Mouse (Mus musculus) neutrophil, adult 5-6 weeks (primary cell): ENCODE measurements around the gene Vmn2r35. TPM values are rescaled to one million over a fixed set of nuclear protein-coding genes. Genes with fewer than 3 reads are reported as not detected.
"Not testable (repeated sequence)": the region's sequence is repeated elsewhere in the genome, so short reads cannot be mapped to it uniquely, and the experiment has no call there.

ENCODE experiments used
- ATAC-seq: fragments of 151-379, 151-347 bp; 2 replicates; pipeline ENCODE4 v1.8.0; 2017; ENCODE audit warnings: mild to moderate bottlenecking, moderate TSS enrichment; ENCODE audit not compliant: insufficient number of reproducible peaks, poor library complexity, low FRiP score, severe bottlenecking; ENCODE audit errors: extremely low read depth
- total RNA-seq: library from RNA; stranded (forward); fragments of 200-1000 nt; gene quantifications from 2 replicates; pipeline ENCODE4 v1.2.3, GENCODE M21; 2017

Gene Vmn2r35
- not detected in 2 replicates for total RNA-seq

DNA sequence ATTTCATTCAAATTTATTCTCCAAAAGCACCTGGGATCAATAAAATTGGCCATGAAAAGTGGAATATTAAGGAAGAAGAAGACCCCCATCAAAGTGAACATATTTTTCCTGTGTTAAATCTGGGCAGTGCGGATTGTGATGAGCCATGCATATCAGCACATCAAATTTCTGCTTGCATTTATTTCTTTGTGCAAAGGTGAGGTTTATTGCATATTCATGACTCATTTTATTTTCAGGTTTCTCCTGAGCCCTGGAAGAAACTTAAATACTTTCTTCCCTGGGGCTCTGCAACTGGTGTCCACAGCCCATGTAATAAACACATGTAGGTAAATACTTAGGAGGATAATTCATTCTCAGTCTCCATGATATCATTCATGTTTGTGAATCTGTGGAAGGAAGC lies at the start of gene Vmn2r35:
Vmn2r35 (minus strand) TSS at position 101 of the 400 bp plus-strand sequence.
- not testable (repeated sequence) for ATAC-seq

GRCm38 (mm10) chr7:7794196-7794595 lies 25.5 kb downstream of the Vmn2r35 start:
- ATAC-seq: not testable (repeated sequence)

Other genes with a start within 250 kb of the Vmn2r35 start
- not detected in 2 replicates for gene Vmn2r34, start 130.4 kb downstream of the Vmn2r35 start, total RNA-seq
- 0.12 TPM in 1 of 2 replicates, not detected in the other for gene Vmn2r36, start 82.6 kb upstream of the Vmn2r35 start, total RNA-seq